Mouse (Mus musculus): ENCODE measurements at regions not wholly inside any gene's neighbourhood (a gene's known extent, or its start where the extent isn't known, plus 50 kb on each side); places are given as distances from the start of the nearest gene placed in this dataset.
"Not testable (repeated sequence)": the region's sequence is repeated elsewhere in the genome, so short reads cannot be mapped to it uniquely, and the experiment has no call there.

- DNase-seq (ENCODE audit: extremely low spot score, low spot score), result no peak
Observed at GRCm38 (mm10) chr1:128535537-128536150, 56.4 kb downstream of the Cxcr4 start.

GRCm38 (mm10) chr1:128532632-128533031 is 59.5 kb downstream of the Cxcr4 start:
- peak; percentile 48 for DNase-seq (ENCODE audit: extremely low spot score, low spot score)

GRCm38 (mm10) chr1:128529808-128530545 is 62.1 kb downstream of the Cxcr4 start:
- no peak for DNase-seq (ENCODE audit: extremely low spot score, low spot score)

GRCm38 (mm10) chr1:128519234-128519633 is 72.9 kb downstream of the Cxcr4 start:
- no peak for DNase-seq (ENCODE audit: extremely low spot score, low spot score)

DNA sequence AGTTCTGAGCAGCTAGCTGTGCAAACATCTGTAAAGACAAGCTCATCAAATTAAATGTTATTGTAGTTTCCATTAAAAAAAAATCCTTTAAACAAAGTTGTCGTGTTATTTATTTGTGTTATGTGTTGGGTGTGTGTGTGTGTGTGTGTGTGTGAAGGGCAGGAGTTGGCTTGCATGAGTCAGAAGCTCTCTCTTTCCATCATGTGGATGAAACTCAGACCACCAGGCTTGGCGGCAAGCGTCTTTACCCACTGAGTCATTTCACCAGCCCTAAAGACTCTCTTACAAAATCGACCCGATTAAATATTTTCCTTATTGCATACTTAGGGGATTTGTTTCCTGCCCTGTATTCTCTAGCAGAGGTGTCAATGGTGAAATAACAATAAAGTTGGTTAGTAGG is 73.6 kb downstream of the Cxcr4 start:
- no peak for DNase-seq (ENCODE audit: extremely low spot score, low spot score)

DNA sequence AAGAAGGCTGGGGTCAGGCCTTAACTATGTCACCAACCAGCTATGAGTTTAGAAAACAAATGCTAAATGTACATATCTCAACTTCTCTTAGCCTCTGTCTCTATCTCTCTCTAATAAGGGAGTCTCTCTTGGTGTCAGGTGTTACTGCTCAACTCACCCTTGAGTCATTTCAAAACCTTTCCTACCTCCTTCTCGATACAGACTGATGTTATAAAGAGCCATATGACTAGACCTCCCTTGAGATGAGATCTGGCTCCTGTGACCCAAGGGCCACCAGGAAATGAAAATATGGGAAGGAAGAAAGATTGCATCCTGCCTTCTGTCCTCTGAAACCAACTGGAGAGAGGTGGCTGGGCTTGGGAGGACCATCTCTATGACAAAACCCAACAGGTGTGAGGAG is 74.7 kb downstream of the Cxcr4 start:
- DNase-seq (ENCODE audit: extremely low spot score, low spot score), result no peak

DNA sequence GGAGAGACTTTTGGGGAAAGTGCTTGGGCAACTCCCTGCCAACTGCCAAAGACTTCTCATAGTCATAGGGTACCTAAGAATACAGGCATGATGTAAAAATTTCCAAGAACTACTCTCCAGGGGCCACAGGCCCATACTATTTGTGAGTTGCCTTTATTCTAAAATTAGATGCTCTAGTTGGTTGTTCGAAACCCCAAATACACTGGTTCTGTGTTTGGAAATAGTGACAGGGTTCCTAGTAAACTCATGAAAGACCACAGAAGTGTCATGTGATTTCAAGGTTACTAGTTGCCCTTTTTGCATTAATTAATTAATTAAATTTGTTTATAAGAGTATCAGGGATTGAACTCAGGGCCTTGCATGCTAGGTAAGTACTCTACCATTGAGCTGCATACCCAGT is 77.8 kb downstream of the Cxcr4 start:
- no peak for DNase-seq (ENCODE audit: extremely low spot score, low spot score)

- no peak for DNase-seq (ENCODE audit: extremely low spot score, low spot score)
Observed at GRCm38 (mm10) chr1:128513911-128514310, 78.2 kb downstream of the Cxcr4 start.

- DNase-seq (ENCODE audit: extremely low spot score, low spot score), result no peak
Observed at GRCm38 (mm10) chr1:128513153-128513552, 78.9 kb downstream of the Cxcr4 start.

DNA sequence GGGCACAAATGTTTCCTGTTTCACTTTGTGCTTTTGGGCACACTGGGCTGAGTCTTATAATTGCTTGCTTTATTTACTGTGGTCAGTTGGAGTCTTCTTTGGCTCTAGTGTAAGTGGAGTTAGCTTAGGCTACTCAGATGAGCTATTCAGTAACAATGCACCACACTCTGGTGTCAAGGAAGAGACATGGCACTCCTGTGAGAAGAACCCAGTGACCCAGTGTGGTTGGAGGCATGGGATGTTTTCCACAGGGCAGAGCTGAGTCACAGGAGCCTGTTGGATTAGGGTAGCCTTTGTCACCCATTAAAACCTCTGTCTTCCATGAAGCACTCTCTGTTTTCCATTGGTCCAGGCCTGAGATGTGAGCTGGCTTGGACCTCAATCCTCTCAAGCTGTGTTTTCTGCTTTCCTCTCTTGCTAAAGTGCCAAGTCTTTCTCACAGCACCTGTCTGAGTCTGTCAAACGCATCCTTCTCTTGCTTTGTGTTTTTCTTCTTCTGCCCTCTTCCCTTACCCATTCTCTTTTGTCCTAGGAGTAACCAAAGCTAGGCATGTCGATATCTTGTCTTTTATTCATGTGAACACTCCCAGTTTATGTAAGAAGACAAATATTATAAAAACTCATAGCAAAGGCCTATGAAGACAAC is 83.2 kb downstream of the Cxcr4 start:
- no peak for DNase-seq (ENCODE audit: extremely low spot score, low spot score)

- DNase-seq (ENCODE audit: extremely low spot score, low spot score), result no peak
Observed at GRCm38 (mm10) chr1:128506551-128507313, 85.4 kb downstream of the Cxcr4 start.

DNA sequence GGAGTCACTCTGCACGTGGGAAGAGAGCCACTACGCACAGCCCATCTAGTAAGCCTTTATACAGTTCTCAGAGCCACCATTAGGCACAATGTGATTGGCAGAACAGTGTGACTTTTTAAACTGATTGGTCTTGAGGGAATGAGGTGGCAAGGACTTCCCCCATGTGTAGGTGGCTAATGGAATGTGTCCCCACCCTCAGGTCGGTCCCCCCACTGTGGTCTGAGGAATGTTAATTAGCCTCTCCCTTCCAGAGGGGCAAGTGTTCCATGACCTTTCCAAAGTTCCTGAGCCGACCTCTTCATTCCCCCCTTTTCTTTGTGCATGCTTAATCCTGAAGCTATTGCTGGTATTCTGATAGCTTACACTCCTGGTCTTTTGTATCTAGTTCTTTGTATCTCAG is 87.2 kb upstream of the Dars start:
- DNase-seq (ENCODE audit: extremely low spot score, low spot score), result no peak

DNA sequence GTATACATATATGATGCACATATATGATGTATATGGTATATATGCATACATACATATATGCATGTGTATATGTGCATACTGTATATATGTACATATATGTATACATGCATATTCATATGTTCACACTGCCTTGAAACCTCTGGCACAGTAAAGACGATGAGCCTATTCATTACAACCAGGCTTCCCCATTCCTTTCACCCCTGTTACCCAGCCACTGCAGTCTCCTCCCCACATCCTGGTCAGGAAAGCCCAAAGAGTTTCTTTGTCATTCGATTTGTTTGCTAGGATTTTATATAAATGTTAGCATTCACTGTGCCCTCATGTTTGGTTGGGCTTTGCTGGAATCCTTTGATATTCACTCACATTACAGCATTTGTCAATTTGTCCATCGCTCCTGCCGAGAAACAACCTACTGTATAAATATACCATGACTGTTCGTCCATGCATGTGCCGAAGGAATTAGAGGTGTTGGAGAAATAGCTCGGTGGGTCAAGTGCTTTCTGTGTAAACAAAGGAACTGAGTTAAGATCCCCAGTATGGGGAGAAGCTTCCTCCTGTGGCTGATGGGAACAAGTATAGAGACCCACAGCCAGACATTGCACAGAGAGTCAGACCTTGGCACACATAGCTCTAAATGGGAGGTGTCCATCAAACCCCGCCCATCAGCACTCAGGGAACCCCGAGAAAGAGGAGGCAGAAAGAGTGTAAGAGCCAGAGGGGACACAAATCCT is 81.0 kb upstream of the Dars start:
- no peak for DNase-seq (ENCODE audit: extremely low spot score, low spot score)

GRCm38 (mm10) chr1:128492251-128492650 is 75.1 kb upstream of the Dars start:
- no peak for DNase-seq (ENCODE audit: extremely low spot score, low spot score)

- DNase-seq (ENCODE audit: extremely low spot score, low spot score), result not testable (repeated sequence)
Observed at GRCm38 (mm10) chr1:128487181-128487580, 70.0 kb upstream of the Dars start.

GRCm38 (mm10) chr1:128478376-128478775 is 61.2 kb upstream of the Dars start:
- no peak for DNase-seq (ENCODE audit: extremely low spot score, low spot score)

- no peak for DNase-seq (ENCODE audit: extremely low spot score, low spot score)
Observed at GRCm38 (mm10) chr1:128477653-128478052, 60.5 kb upstream of the Dars start.

DNA sequence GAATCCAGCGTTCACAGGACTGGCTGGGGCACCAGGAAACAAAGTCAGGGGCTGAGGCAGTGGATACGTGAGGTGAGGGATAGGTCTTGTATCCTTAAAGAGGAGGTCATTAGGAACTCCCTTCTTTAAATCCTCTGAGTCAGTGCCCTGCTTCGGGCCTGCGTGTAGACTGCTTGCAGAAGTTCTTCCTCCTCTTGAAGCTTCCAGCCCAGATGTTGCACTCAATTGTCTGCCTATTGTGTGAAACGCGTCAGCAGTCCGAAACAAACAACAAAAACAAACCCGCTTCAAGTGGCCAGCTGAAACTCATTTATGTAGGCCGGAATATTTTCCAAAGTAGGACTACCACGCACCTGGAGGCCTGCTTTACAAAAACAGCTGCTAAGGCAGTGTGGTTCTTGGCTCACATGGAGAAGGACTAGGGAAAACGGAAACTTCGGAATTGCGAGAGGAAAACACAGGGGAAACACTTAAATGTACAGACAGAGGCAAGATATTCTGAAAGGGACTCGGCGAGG is 55.6 kb upstream of the Dars start:
- no peak for DNase-seq (ENCODE audit: extremely low spot score, low spot score)

GRCm38 (mm10) chr1:128472022-128472712 is 55.0 kb upstream of the Dars start:
- peak; percentile 84 for DNase-seq (ENCODE audit: extremely low spot score, low spot score)

GRCm38 (mm10) chr1:128470786-128471185 is 53.6 kb upstream of the Dars start:
- no peak for DNase-seq (ENCODE audit: extremely low spot score, low spot score)
